In the genomic region with DNA sequence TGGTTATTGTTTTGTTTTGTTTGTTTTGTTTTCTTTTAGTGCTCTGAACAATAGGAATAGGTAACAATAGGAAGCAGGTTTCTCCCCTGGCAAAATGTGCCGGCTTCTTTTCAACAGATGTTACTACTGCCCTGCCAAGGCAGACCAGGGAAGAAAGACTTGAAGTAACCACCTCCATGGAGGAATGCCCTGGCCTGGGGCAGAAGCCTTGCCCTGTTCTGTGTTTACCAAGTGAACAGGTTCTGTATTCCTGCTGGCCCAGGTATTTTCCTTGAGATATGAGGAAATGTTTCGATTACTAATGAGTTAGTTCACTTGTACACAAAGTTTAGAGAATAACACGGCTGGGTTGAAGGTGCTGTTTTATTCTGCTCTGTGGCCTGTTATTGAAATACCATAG, we compare ENCODE assay signal across 10 mouse cellular contexts. TPM values are rescaled to one million over a fixed set of nuclear protein-coding genes. Genes with fewer than 3 reads are reported as not detected.
DNase-seq lines count a peak whose midpoint lies in the region; ATAC-seq lines count a peak whose summit lies in the region.
"Had no signal": no experiment of that assay in that cellular context is flagged by ENCODE, and none has a peak within 500 bp of the region (broad histone marks: within the 10 kb centered on the region; RNA-seq: fewer than 3 reads in every experiment).

No protein-coding gene starts in this region.

- no peak for ATAC-seq in heart, embryonic 14.5 days (ENCODE audit: insufficient number of reproducible peaks, insufficient read depth, low FRiP score, low read depth)
- ATAC-seq in forebrain, embryonic 16.5 days = no peak
- ATAC-seq in midbrain, embryonic 15.5 days (replicated peaks) = no peak
- no peak for ATAC-seq in granulocyte monocyte progenitor cell, adult 5-6 weeks (replicated peaks; ENCODE audit: poor library complexity, severe bottlenecking)

- WGBS in heart, embryonic 14.5 days = 63% methylated on average over 3 of the region's 3 CpGs
- 65% methylated on average over 3 of the region's 3 CpGs for WGBS in forebrain, embryonic 16.5 days
- 65% methylated on average over 3 of the region's 3 CpGs for WGBS in midbrain, embryonic 15.5 days

- H3K27ac ChIP-seq in heart, embryonic 14.5 days (replicated peaks in 1 of 2; ENCODE audit: control insufficient read depth in 1 of 2, insufficient read depth in 1 of 2, low read depth in 2 of 2, low read length in 2 of 2) = no peak overlapping the region
- no peak overlapping the region for H3K27ac ChIP-seq in forebrain, embryonic 16.5 days (ENCODE audit: low read length)
- no peak overlapping the region for H3K27ac ChIP-seq in midbrain, embryonic 15.5 days

- H3K27me3 ChIP-seq in heart, embryonic 14.5 days (ENCODE audit: control insufficient read depth, insufficient read depth, low read length) = no peaks in the 10 kb centered on the region
- no peaks in the 10 kb centered on the region for H3K27me3 ChIP-seq in forebrain, embryonic 16.5 days (replicated peaks; ENCODE audit: control insufficient read depth, insufficient read depth, low read length)
- no peaks in the 10 kb centered on the region for H3K27me3 ChIP-seq in midbrain, embryonic 15.5 days (replicated peaks)

- H3K4me2 ChIP-seq in heart, embryonic 14.5 days (ENCODE audit: low read length) = peak overlapping the region; percentile 100; the same call in 1 of the 2 replicates
- peak overlapping the region; percentile 94 for H3K4me2 ChIP-seq in forebrain, embryonic 16.5 days (ENCODE audit: low read length)
- peak overlapping the region; percentile 69 for H3K4me2 ChIP-seq in midbrain, embryonic 15.5 days

- H3K4me3 ChIP-seq in heart, embryonic 14.5 days (ENCODE audit: control insufficient read depth in 1 of 2, insufficient read depth in 1 of 2, low read depth in 1 of 2, low read length in 2 of 2) = no peak overlapping the region
- peak overlapping the region; percentile 84 for H3K4me3 ChIP-seq in forebrain, embryonic 16.5 days (replicated peaks; ENCODE audit: low read length)
- peak overlapping the region; percentile 64 for H3K4me3 ChIP-seq in midbrain, embryonic 15.5 days

- intact Hi-C loops in heart, postnatal 25 days (cut with DNase I) = loop anchor here (10.0 kb wide), 1 partner anchor 242 kb away; no protein-coding TSS in a partner anchor

- H3K4me1 ChIP-seq in heart, embryonic 14.5 days (ENCODE audit: control insufficient read depth in 2 of 2, insufficient read depth in 2 of 2, low read length in 2 of 2) = peaks cover 2 to 11% of the 10 kb centered on the region in 2 experiments; a peak in 3 of 4 replicates
- H3K4me1 ChIP-seq in forebrain, embryonic 16.5 days (replicated peaks; ENCODE audit: control insufficient read depth, insufficient read depth, low read length) = peaks cover 15% of the 10 kb centered on the region
- H3K4me1 ChIP-seq in midbrain, embryonic 15.5 days = peaks cover 22% of the 10 kb centered on the region

- H3K36me3 ChIP-seq in heart, embryonic 14.5 days (ENCODE audit: control insufficient read depth, insufficient read depth, low read length) = 0 out of 2 replicates have a peak, but pooled peaks cover 5% of the 10 kb centered on the region
- no peaks in the 10 kb centered on the region for H3K36me3 ChIP-seq in forebrain, embryonic 16.5 days (ENCODE audit: control insufficient read depth, insufficient read depth)
- no peaks in the 10 kb centered on the region for H3K36me3 ChIP-seq in midbrain, embryonic 15.5 days (replicated peaks)

- H3K9ac ChIP-seq in heart, embryonic 14.5 days (ENCODE audit: low read length) = no peak overlapping the region
- H3K9ac ChIP-seq in forebrain, embryonic 16.5 days (replicated peaks; ENCODE audit: low read depth, low read length) = no peak overlapping the region
- peak overlapping the region; percentile 72; the same call in 1 of the 2 replicates for H3K9ac ChIP-seq in midbrain, embryonic 15.5 days

- 0 out of 2 replicates have a peak, but pooled peaks cover 3% of the 10 kb centered on the region for H3K9me3 ChIP-seq in heart, embryonic 14.5 days (ENCODE audit: control insufficient read depth, low read length)
- H3K9me3 ChIP-seq in forebrain, embryonic 16.5 days (ENCODE audit: control insufficient read depth, low read length) = no peaks in the 10 kb centered on the region
- no peaks in the 10 kb centered on the region for H3K9me3 ChIP-seq in midbrain, embryonic 15.5 days

- DNase-seq in heart, postnatal 25 days (ENCODE audit: low spot score) = no peak
- DNase-seq in kidney, postnatal 10 days = peak; percentile 18
- DNase-seq in spleen, adult 12 weeks (ENCODE audit: low spot score) = no peak
- DNase-seq in right cerebral cortex, postnatal 4 days = no peak
- DNase-seq: right cerebral cortex, adult 18-20 months had no signal

RNA-seq across cellular contexts. Expression of a gene that starts 1.4 kb away (rescaled TPM):
- 5.5 and 5.8 TPM in 2 replicates for polyA plus RNA-seq in heart, embryonic 14.5 days (2014; fragmentation: Nextera tagmentation; extraction: Ambion mirVana)
- 1 to 10 TPM; 1.5 to 2.5 TPM for total RNA-seq in heart, postnatal 25 days (2021)
- 43.7 and 46.4 TPM in 2 replicates for polyA plus RNA-seq in forebrain, embryonic 16.5 days (2015; fragmentation: Nextera tagmentation; extraction: Ambion mirVana)
- polyA plus RNA-seq in midbrain, embryonic 15.5 days (2015; fragmentation: Nextera tagmentation; extraction: Ambion mirVana) = 51.0 and 55.8 TPM in 2 replicates
- 0.28 and 2.4 TPM in 2 replicates for total RNA-seq in granulocyte monocyte progenitor cell, adult 5-6 weeks (2014; fragmentation: Nextera tagmentation)
- 1.2 and 3.0 TPM in 2 replicates for total RNA-seq in granulocyte monocyte progenitor cell, adult 5-6 weeks (2017)

RNA-seq across cellular contexts. Expression of a gene that starts 1.5 kb away (rescaled TPM):
- 120 TPM in 2 replicates for polyA plus RNA-seq in heart, embryonic 14.5 days (2014; fragmentation: Nextera tagmentation; extraction: Ambion mirVana)
- total RNA-seq in heart, postnatal 25 days (2021) = 10 to 100 TPM; 24.4 to 33.3 TPM
- polyA plus RNA-seq in forebrain, embryonic 16.5 days (2015; fragmentation: Nextera tagmentation; extraction: Ambion mirVana) = 122 and 124 TPM in 2 replicates
- 102 and 105 TPM in 2 replicates for polyA plus RNA-seq in midbrain, embryonic 15.5 days (2015; fragmentation: Nextera tagmentation; extraction: Ambion mirVana)
- 55.3 and 61.0 TPM in 2 replicates for total RNA-seq in granulocyte monocyte progenitor cell, adult 5-6 weeks (2014; fragmentation: Nextera tagmentation)
- 69.7 and 69.8 TPM in 2 replicates for total RNA-seq in granulocyte monocyte progenitor cell, adult 5-6 weeks (2017)

RNA-seq across cellular contexts. Expression of a gene that starts 28.7 kb away (rescaled TPM):
- polyA plus RNA-seq in heart, embryonic 14.5 days (2014; fragmentation: Nextera tagmentation; extraction: Ambion mirVana) = 0.20 TPM in 1 of 2 replicates, not detected in the other
- total RNA-seq in heart, postnatal 25 days (2021) = 1 to 10 TPM in 1 of 2 experiments, under 1 TPM in 1; 0.44 to 1.2 TPM
- 0.26 and 0.82 TPM in 2 replicates for polyA plus RNA-seq in forebrain, embryonic 16.5 days (2015; fragmentation: Nextera tagmentation; extraction: Ambion mirVana)
- 0.23 and 0.28 TPM in 2 replicates for polyA plus RNA-seq in midbrain, embryonic 15.5 days (2015; fragmentation: Nextera tagmentation; extraction: Ambion mirVana)
- not detected in 2 replicates for total RNA-seq in granulocyte monocyte progenitor cell, adult 5-6 weeks (2014; fragmentation: Nextera tagmentation)
- not detected in 2 replicates for total RNA-seq in granulocyte monocyte progenitor cell, adult 5-6 weeks (2017)
- total RNA-seq: CH12.LX had no signal

Comparison
In these comparisons a context has a peak if more than half of its experiments do, and no peak if none do; other contexts are left out.
1. H3K4me3 ChIP-seq: peak in forebrain, embryonic 16.5 days (single experiment) and midbrain, embryonic 15.5 days (single experiment); none in heart, embryonic 14.5 days (0 of 2).
2. Peak in every context shown above with its lines, with median percentiles within 50 percentile points of each other: H3K4me2 ChIP-seq.